Mouse (Mus musculus) thymus, postnatal 4 days (tissue): Measurements from ENCODE around the gene Ednra.

Source experiments
- DNase-seq: peaks from one replicate; pipeline ENCODE4 v3.0.0; 2021

The Ednra gene

GRCm38 (mm10) chr8:77640093-77640839 lies 84.0 kb downstream of the Ednra start:
- no peak for DNase-seq

DNA sequence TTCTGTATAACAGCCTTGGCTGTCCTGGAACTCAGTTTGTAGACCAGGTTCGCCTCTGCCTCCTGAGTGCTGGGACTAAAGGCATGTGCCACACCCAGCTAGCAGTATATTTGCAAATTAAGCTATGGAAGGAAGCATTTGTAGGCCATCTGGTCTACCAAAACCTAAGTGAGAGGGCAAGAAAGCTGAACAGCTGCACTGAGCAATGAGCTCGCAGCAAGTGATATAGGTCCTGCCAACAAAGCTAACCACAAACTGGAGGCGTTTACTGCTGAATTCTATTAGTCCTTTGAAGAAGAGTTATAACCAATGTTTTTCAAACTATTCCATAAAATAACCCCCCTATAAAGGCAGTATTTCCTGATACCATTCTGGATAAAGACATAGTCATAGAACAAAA lies 86.7 kb downstream of the Ednra start:
- DNase-seq = no peak

DNA sequence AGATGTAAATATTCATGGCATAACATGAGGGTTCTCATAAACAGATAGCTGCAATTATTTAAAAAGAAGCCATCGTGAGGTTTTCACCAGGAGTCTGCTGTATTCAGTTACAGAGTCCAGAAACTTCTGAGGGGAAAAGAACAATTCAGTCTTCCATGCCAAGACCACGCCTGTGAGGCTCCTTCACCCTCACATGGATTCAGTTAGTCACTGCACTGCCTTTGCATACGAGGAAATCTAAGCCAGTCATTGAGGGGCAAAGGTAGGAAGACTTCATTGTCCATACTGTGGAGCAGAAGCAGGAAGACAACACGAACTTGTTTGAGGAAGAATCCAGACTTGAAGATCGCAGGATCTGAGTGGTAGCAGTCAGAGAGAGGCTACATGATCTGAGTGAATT lies 90.2 kb downstream of the Ednra start:
- DNase-seq = no peak

GRCm38 (mm10) chr8:77633211-77633610 lies 91.1 kb downstream of the Ednra start:
- no peak for DNase-seq

- no peak for DNase-seq
These were observed 93.6 kb downstream of the Ednra start for GRCm38 (mm10) chr8:77630691-77631090.

DNA sequence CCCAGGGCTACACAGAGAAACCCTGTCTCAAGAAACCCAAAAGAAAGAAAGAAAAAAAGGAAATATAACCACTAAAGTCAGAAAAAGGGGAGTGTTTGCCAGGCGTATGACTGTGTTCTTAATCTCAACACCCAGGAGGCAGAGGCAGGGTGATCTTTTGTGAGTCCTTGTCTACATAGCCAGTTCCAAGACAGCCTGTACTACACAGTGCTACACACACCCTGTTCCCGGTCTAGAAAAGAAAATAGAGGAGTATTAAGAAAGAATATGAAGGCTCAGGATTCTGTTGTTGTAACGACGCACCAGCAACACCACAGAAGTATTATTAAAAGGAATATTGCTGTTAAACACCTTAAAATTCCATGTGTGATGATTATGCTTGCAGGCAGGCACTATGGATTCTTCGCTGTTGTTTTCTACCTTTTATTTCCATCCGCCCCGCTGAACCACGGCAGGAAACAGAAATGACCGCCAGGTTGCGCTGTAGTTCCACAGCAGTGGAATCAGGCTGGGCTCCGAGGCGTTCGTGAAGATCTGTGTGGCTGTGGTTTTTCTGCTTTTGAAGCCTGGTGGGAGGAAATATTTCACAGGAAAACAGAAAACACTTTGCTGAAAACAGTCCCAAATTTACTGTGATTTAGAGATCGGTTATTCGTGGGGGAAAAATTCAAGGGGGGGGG lies 94.3 kb downstream of the Ednra start:
- DNase-seq = peak; percentile 91

- no peak for DNase-seq
These were observed 100.5 kb downstream of the Ednra start for GRCm38 (mm10) chr8:77623677-77624209.

GRCm38 (mm10) chr8:77617916-77618315 lies 106.3 kb downstream of the Ednra start:
- DNase-seq = peak; percentile 15
